Mouse (Mus musculus): ENCODE data around the gene Hfe.

The Hfe gene

GRCm38 (mm10) chr13:23697491-23698299, 13.0 kb downstream of the Hfe start:
- peaks cover 29% of the 10 kb centered on the region for H3K4me1 ChIP-seq (replicated peaks; ENCODE audit: low read depth, low read length)
- peak overlapping the region; percentile 68 for H3K4me3 ChIP-seq (replicated peaks; ENCODE audit: low read length)
- no peaks in the 10 kb centered on the region; the same call in 1 of the 2 replicates for H3K36me3 ChIP-seq (ENCODE audit: insufficient read depth, low read length)
- H3K27me3 ChIP-seq (ENCODE audit: insufficient read depth, low read length), result peaks cover 6% of the 10 kb centered on the region; the same call in 1 of the 2 replicates
- TF ChIP-seq CTCF (conservative IDR thresholded peaks at IDR 0.05; ENCODE audit: low read length) (peak; percentile 91), POU5F1 (IDR thresholded peaks at IDR 0.05; ENCODE audit: borderline replicate concordance, low read length) (no peak)
- H3K9me3 ChIP-seq (ENCODE audit: low read length), result peaks cover 4% of the 10 kb centered on the region

GRCm38 (mm10) chr13:23696061-23696474, 14.6 kb downstream of the Hfe start:
- H3K36me3 ChIP-seq (ENCODE audit: insufficient read depth, low read length), result no peaks in the 10 kb centered on the region; the same call in 1 of the 2 replicates
- H3K4me3 ChIP-seq (replicated peaks; ENCODE audit: low read length), result peak overlapping the region; percentile 45; the same call in 1 of the 2 replicates
- peaks cover 29% of the 10 kb centered on the region for H3K4me1 ChIP-seq (replicated peaks; ENCODE audit: low read depth, low read length)
- peaks cover 5% of the 10 kb centered on the region for H3K9me3 ChIP-seq (ENCODE audit: low read length)
- H3K27me3 ChIP-seq (ENCODE audit: insufficient read depth, low read length), result peaks cover 6% of the 10 kb centered on the region; the same call in 1 of the 2 replicates
- TF ChIP-seq POU5F1 (IDR thresholded peaks at IDR 0.05; ENCODE audit: borderline replicate concordance, low read length) (no peak), NANOG (IDR thresholded peaks at IDR 0.05; ENCODE audit: borderline replicate concordance, low read length) (no peak), CTCF (conservative IDR thresholded peaks at IDR 0.05; ENCODE audit: low read length) (no peak)

GRCm38 (mm10) chr13:23695514-23695913, 15.1 kb downstream of the Hfe start, which contains the start of gene Hist1h1t:
Hist1h1t (plus strand) TSS chr13:23695814.
- TF ChIP-seq NANOG (IDR thresholded peaks at IDR 0.05; ENCODE audit: borderline replicate concordance, low read length) (no peak), POU5F1 (IDR thresholded peaks at IDR 0.05; ENCODE audit: borderline replicate concordance, low read length) (no peak), CTCF (conservative IDR thresholded peaks at IDR 0.05; ENCODE audit: low read length) (no peak)
- Histone ChIP-seq H3K9me3 (ENCODE audit: low read length) (peaks cover 5% of the 10 kb centered on the region), H3K4me3 (replicated peaks; ENCODE audit: low read length) (peak within 1 kb of the TSS; percentile 45; the same call in 1 of the 2 replicates), H3K36me3 (ENCODE audit: insufficient read depth, low read length) (no peaks in the 10 kb centered on the region; the same call in 1 of the 2 replicates), H3K4me1 (replicated peaks; ENCODE audit: low read depth, low read length) (peaks cover 29% of the 10 kb centered on the region), H3K27me3 (ENCODE audit: insufficient read depth, low read length) (peaks cover 6% of the 10 kb centered on the region; the same call in 1 of the 2 replicates)

GRCm38 (mm10) chr13:23694956-23695355, 15.7 kb downstream of the Hfe start:
- H3K36me3 ChIP-seq (ENCODE audit: insufficient read depth, low read length), result no peaks in the 10 kb centered on the region; the same call in 1 of the 2 replicates
- peaks cover 32% of the 10 kb centered on the region for H3K4me1 ChIP-seq (replicated peaks; ENCODE audit: low read depth, low read length)
- peaks cover 5% of the 10 kb centered on the region for H3K9me3 ChIP-seq (ENCODE audit: low read length)
- no peak overlapping the region for H3K4me3 ChIP-seq (replicated peaks; ENCODE audit: low read length)
- TF ChIP-seq NANOG (IDR thresholded peaks at IDR 0.05; ENCODE audit: borderline replicate concordance, low read length), result no peak
- TF ChIP-seq CTCF (conservative IDR thresholded peaks at IDR 0.05; ENCODE audit: low read length), result no peak
- H3K27me3 ChIP-seq (ENCODE audit: insufficient read depth, low read length), result peaks cover 6% of the 10 kb centered on the region; the same call in 1 of the 2 replicates

- peaks cover 27% of the 10 kb centered on the region for H3K4me1 ChIP-seq (replicated peaks; ENCODE audit: low read depth, low read length)
Measured at GRCm38 (mm10) chr13:23693856-23694440, 16.7 kb downstream of the Hfe start.

GRCm38 (mm10) chr13:23689459-23689858, 21.2 kb downstream of the Hfe start:
- TF ChIP-seq POU5F1 (IDR thresholded peaks at IDR 0.05; ENCODE audit: borderline replicate concordance, low read length) (no peak), NANOG (IDR thresholded peaks at IDR 0.05; ENCODE audit: borderline replicate concordance, low read length) (no peak), CTCF (conservative IDR thresholded peaks at IDR 0.05; ENCODE audit: low read length) (no peak)
- no peaks in the 10 kb centered on the region for H3K27me3 ChIP-seq (ENCODE audit: insufficient read depth, low read length)
- no peak overlapping the region for H3K4me3 ChIP-seq (replicated peaks; ENCODE audit: low read length)
- no peaks in the 10 kb centered on the region; the same call in 1 of the 2 replicates for H3K36me3 ChIP-seq (ENCODE audit: insufficient read depth, low read length)
- peaks cover 14% of the 10 kb centered on the region for H3K4me1 ChIP-seq (replicated peaks; ENCODE audit: low read depth, low read length)
- H3K9me3 ChIP-seq (ENCODE audit: low read length), result peaks cover 5% of the 10 kb centered on the region

More at GRCm38 (mm10) chr13:23693856-23694440, 16.7 kb downstream of the Hfe start:
- Histone ChIP-seq H3K4me3 (replicated peaks; ENCODE audit: low read length) (no peak overlapping the region), H3K9me3 (ENCODE audit: low read length) (peaks cover 5% of the 10 kb centered on the region), H3K36me3 (ENCODE audit: insufficient read depth, low read length) (no peaks in the 10 kb centered on the region; the same call in 1 of the 2 replicates), H3K27me3 (ENCODE audit: insufficient read depth, low read length) (peaks cover 6% of the 10 kb centered on the region; the same call in 1 of the 2 replicates)
- TF ChIP-seq CTCF (conservative IDR thresholded peaks at IDR 0.05; ENCODE audit: low read length) (no peak), POU5F1 (IDR thresholded peaks at IDR 0.05; ENCODE audit: borderline replicate concordance, low read length) (no peak), NANOG (IDR thresholded peaks at IDR 0.05; ENCODE audit: borderline replicate concordance, low read length) (no peak)

- H3K4me3 ChIP-seq (replicated peaks; ENCODE audit: low read length), result no peak overlapping the region
- H3K36me3 ChIP-seq (ENCODE audit: insufficient read depth, low read length), result no peaks in the 10 kb centered on the region; the same call in 1 of the 2 replicates
- H3K4me1 ChIP-seq (replicated peaks; ENCODE audit: low read depth, low read length), result peaks cover 14% of the 10 kb centered on the region
- TF ChIP-seq NANOG (IDR thresholded peaks at IDR 0.05; ENCODE audit: borderline replicate concordance, low read length) (no peak), CTCF (conservative IDR thresholded peaks at IDR 0.05; ENCODE audit: low read length) (no peak), POU5F1 (IDR thresholded peaks at IDR 0.05; ENCODE audit: borderline replicate concordance, low read length) (no peak)
- H3K27me3 ChIP-seq (ENCODE audit: insufficient read depth, low read length), result no peaks in the 10 kb centered on the region
- peaks cover 5% of the 10 kb centered on the region for H3K9me3 ChIP-seq (ENCODE audit: low read length)
Measured at GRCm38 (mm10) chr13:23688956-23689355, 21.7 kb downstream of the Hfe start.

GRCm38 (mm10) chr13:23687907-23688306, 22.7 kb downstream of the Hfe start:
- Histone ChIP-seq H3K4me3 (replicated peaks; ENCODE audit: low read length) (no peak overlapping the region), H3K36me3 (ENCODE audit: insufficient read depth, low read length) (no peaks in the 10 kb centered on the region; the same call in 1 of the 2 replicates), H3K4me1 (replicated peaks; ENCODE audit: low read depth, low read length) (peaks cover 15% of the 10 kb centered on the region), H3K9me3 (ENCODE audit: low read length) (peaks cover 3% of the 10 kb centered on the region), H3K27me3 (ENCODE audit: insufficient read depth, low read length) (no peaks in the 10 kb centered on the region)
- TF ChIP-seq CTCF (conservative IDR thresholded peaks at IDR 0.05; ENCODE audit: low read length) (no peak), POU5F1 (IDR thresholded peaks at IDR 0.05; ENCODE audit: borderline replicate concordance, low read length) (no peak), NANOG (IDR thresholded peaks at IDR 0.05; ENCODE audit: borderline replicate concordance, low read length) (no peak)
